Mouse (Mus musculus): ENCODE measurements around the gene Fkbp5. TPM values are rescaled to one million over a fixed set of nuclear protein-coding genes. Genes with fewer than 3 reads are reported as not detected.

Gene Fkbp5
- polyA plus RNA-seq, 1 experiment from 2014 or later: 22.0 TPM

DNA sequence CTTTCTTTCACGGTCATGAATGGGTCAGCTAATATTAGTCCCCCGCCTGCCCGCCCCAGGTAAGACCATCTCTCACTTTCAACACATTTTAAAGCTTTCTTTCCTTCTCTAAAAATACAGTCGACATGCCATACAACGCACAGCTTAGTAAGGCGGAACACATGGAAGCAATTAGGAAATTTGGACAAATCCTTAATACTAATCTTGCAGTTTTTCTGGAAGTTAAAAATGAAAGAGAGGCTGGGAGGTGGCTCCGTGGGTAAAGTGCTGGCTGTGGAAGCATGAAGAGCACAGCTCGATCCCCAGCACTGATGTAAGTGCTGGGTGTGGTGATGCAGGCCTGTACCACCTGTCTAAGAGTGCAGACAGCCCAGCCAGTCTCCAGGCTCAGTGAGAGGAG is 39.9 kb downstream of the Fkbp5 start:
- Histone ChIP-seq H3K27ac (ENCODE audit: low read length) (no peak overlapping the region), H3K4me3 (ENCODE audit: low read length) (no peak overlapping the region), H3K9me3 (ENCODE audit: control insufficient read depth, low read length) (no peaks in the 10 kb centered on the region), H3K27me3 (replicated peaks; ENCODE audit: control insufficient read depth, insufficient read depth, low read length) (no peaks in the 10 kb centered on the region), H3K4me2 (ENCODE audit: low read depth, low read length) (no peak overlapping the region), H3K4me1 (ENCODE audit: control insufficient read depth, insufficient read depth, low read length) (no peaks in the 10 kb centered on the region), H3K36me3 (ENCODE audit: control insufficient read depth, insufficient read depth, low read length) (no peaks in the 10 kb centered on the region), H3K9ac (ENCODE audit: low read depth, low read length) (no peak overlapping the region)
- WGBS: 86% methylated on average over 8 of the region's 8 CpGs
- ATAC-seq: no peak

DNA sequence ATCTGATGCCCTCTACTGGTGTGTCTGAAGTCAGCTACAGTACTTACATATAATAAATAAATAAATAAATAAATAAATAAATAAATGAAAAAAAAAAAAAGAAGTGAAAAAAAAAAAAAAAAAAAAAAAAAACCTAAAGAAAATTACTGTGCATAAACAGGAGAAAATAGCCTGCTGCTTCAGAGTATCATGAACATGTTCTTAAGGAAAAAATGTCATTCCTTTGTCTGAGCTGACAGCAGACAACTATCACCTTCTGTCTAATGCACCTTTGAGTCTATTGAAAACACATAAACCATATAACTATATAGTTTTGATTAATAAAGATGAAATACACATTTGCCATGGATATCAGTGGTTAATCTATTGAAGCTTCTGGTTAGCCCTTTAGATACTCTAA is 40.9 kb downstream of the Fkbp5 start:
- H3K36me3 ChIP-seq (ENCODE audit: control insufficient read depth, insufficient read depth, low read length): no peaks in the 10 kb centered on the region
- peaks cover 4% of the 10 kb centered on the region; the same call in 1 of the 2 replicates for H3K4me1 ChIP-seq (ENCODE audit: control insufficient read depth, insufficient read depth, low read length)
- ATAC-seq: no peak
- H3K27ac ChIP-seq (ENCODE audit: low read length): no peak overlapping the region
- H3K27me3 ChIP-seq (replicated peaks; ENCODE audit: control insufficient read depth, insufficient read depth, low read length): no peaks in the 10 kb centered on the region
- no peak overlapping the region for H3K9ac ChIP-seq (ENCODE audit: low read depth, low read length)
- no peak overlapping the region for H3K4me2 ChIP-seq (ENCODE audit: low read depth, low read length)
- no peaks in the 10 kb centered on the region for H3K9me3 ChIP-seq (ENCODE audit: control insufficient read depth, low read length)
- no peak overlapping the region for H3K4me3 ChIP-seq (ENCODE audit: low read length)

DNA sequence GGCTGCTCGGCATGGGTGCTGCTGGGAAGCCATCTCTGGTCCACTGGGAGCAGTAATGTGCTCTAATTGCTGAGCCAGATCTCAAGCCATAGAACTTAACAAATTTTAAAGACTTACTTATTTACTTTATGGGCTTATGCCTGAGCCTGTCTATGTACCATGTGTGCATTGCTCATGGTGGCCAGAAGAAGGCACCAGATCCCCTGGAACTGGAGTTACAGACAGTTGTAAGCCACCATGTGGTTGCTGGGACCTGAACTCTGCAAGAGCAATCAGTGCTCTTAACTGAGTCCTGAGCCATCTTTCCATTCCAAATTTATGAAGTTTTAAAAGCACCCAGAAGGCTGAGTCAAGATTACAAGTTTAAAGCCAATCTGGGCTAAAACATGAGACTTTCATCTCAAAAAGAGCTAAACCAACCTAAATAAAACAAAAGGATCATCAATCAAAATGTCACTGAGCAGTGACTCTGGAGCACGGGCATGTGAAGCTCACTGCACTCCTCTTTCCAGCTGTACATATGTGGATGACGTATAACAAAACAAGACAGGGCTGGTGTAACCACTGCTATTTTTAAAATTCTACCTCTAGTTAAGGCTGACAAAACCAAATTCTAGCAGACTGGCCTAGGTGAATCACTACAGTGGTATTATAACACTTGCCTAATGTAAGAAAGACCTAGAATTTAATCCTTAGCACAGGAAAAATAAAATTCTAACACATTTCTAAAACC is 41.6 kb downstream of the Fkbp5 start:
- Histone ChIP-seq H3K4me2 (ENCODE audit: low read depth, low read length) (no peak overlapping the region), H3K36me3 (ENCODE audit: control insufficient read depth, insufficient read depth, low read length) (no peaks in the 10 kb centered on the region), H3K27me3 (replicated peaks; ENCODE audit: control insufficient read depth, insufficient read depth, low read length) (no peaks in the 10 kb centered on the region), H3K4me3 (ENCODE audit: low read length) (no peak overlapping the region), H3K4me1 (ENCODE audit: control insufficient read depth, insufficient read depth, low read length) (peaks cover 4% of the 10 kb centered on the region; the same call in 1 of the 2 replicates), H3K9ac (ENCODE audit: low read depth, low read length) (no peak overlapping the region), H3K27ac (ENCODE audit: low read length) (no peak overlapping the region), H3K9me3 (ENCODE audit: control insufficient read depth, low read length) (no peaks in the 10 kb centered on the region)
- WGBS: 68% methylated on average over 3 of the region's 3 CpGs
- ATAC-seq: no peak

DNA sequence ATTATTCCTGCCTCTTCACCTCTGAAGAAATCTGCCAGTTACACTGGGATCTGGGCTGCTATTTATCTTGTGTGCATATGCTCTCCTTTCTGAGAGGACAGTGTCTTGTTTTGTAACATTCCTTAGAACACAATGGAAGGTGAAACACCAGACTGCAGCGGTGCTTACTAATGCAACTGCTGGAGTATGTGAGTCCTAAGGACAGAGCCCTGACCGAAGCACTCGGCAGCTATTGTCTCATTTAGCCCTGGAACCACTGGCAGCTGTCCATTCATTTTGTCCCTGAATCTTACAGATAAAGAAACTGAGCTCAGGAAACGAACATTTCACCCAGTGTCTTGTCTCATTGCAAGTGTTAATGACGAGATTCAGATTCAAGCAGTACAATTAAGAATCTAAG is 44.6 kb downstream of the Fkbp5 start:
- Histone ChIP-seq H3K4me1 (ENCODE audit: control insufficient read depth, insufficient read depth, low read length) (peaks cover 4% of the 10 kb centered on the region; the same call in 1 of the 2 replicates), H3K4me2 (ENCODE audit: low read depth, low read length) (no peak overlapping the region), H3K27ac (ENCODE audit: low read length) (no peak overlapping the region), H3K4me3 (ENCODE audit: low read length) (no peak overlapping the region), H3K9me3 (ENCODE audit: control insufficient read depth, low read length) (no peaks in the 10 kb centered on the region), H3K9ac (ENCODE audit: low read depth, low read length) (no peak overlapping the region), H3K36me3 (ENCODE audit: control insufficient read depth, insufficient read depth, low read length) (no peaks in the 10 kb centered on the region), H3K27me3 (replicated peaks; ENCODE audit: control insufficient read depth, insufficient read depth, low read length) (no peaks in the 10 kb centered on the region)
- ATAC-seq: no peak
- 63% methylated on average over 5 of the region's 5 CpGs for WGBS

GRCm38 (mm10) chr17:28470876-28471275 is 46.5 kb downstream of the Fkbp5 start:
- Histone ChIP-seq H3K4me2 (ENCODE audit: low read depth, low read length) (no peak overlapping the region), H3K4me1 (ENCODE audit: control insufficient read depth, insufficient read depth, low read length) (peaks cover 4% of the 10 kb centered on the region; the same call in 1 of the 2 replicates), H3K9me3 (ENCODE audit: control insufficient read depth, low read length) (no peaks in the 10 kb centered on the region), H3K27ac (ENCODE audit: low read length) (no peak overlapping the region), H3K9ac (ENCODE audit: low read depth, low read length) (no peak overlapping the region), H3K36me3 (ENCODE audit: control insufficient read depth, insufficient read depth, low read length) (no peaks in the 10 kb centered on the region), H3K27me3 (replicated peaks; ENCODE audit: control insufficient read depth, insufficient read depth, low read length) (no peaks in the 10 kb centered on the region), H3K4me3 (ENCODE audit: low read length) (no peak overlapping the region)
- WGBS: 81% methylated on average over 6 of the region's 6 CpGs
- no peak for ATAC-seq

DNA sequence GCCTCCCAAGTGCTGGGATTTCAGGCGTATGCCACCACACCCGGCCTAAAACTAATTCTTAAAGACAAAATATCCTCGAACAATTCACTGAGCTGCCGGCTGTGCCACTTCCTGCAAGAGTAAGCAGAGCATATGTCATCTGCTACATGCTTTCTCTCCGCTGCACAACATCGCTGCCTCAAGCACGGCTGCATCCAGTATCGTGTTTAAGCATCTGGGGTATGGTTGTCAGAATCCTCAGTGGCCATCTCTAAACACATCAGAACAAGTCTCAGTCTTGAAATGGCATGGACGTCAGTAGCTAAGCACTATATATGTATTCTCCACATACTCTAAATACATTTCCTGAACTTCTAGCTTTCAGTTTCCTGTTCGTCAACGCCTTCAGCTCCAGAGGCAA is 49.6 kb downstream of the Fkbp5 start:
- Histone ChIP-seq H3K4me1 (ENCODE audit: control insufficient read depth, insufficient read depth, low read length) (peaks cover 9% of the 10 kb centered on the region; the same call in 1 of the 2 replicates), H3K4me3 (ENCODE audit: low read length) (peak overlapping the region; percentile 3; the same call in 1 of the 2 replicates), H3K27ac (ENCODE audit: low read length) (peak overlapping the region; percentile 9; the same call in 1 of the 2 replicates), H3K9me3 (ENCODE audit: control insufficient read depth, low read length) (no peaks in the 10 kb centered on the region), H3K27me3 (replicated peaks; ENCODE audit: control insufficient read depth, insufficient read depth, low read length) (no peaks in the 10 kb centered on the region), H3K9ac (ENCODE audit: low read depth, low read length) (no peak overlapping the region), H3K36me3 (ENCODE audit: control insufficient read depth, insufficient read depth, low read length) (no peaks in the 10 kb centered on the region), H3K4me2 (ENCODE audit: low read depth, low read length) (peak overlapping the region; percentile 23; the same call in 1 of the 2 replicates)
- ATAC-seq: no peak
- 42% methylated on average over 11 of the region's 11 CpGs for WGBS

GRCm38 (mm10) chr17:28465968-28466367 is 51.4 kb downstream of the Fkbp5 start:
- no peaks in the 10 kb centered on the region for H3K27me3 ChIP-seq (replicated peaks; ENCODE audit: control insufficient read depth, insufficient read depth, low read length)
- H3K27ac ChIP-seq (ENCODE audit: low read length): no peak overlapping the region
- no peak overlapping the region for H3K4me3 ChIP-seq (ENCODE audit: low read length)
- H3K4me1 ChIP-seq (ENCODE audit: control insufficient read depth, insufficient read depth, low read length): 0 out of 2 replicates have a peak, but pooled peaks cover 5% of the 10 kb centered on the region
- H3K9me3 ChIP-seq (ENCODE audit: control insufficient read depth, low read length): no peaks in the 10 kb centered on the region
- H3K9ac ChIP-seq (ENCODE audit: low read depth, low read length): no peak overlapping the region
- H3K4me2 ChIP-seq (ENCODE audit: low read depth, low read length): no peak overlapping the region
- no peak for ATAC-seq
- WGBS: 89% methylated on average over 4 of the region's 4 CpGs
- H3K36me3 ChIP-seq (ENCODE audit: control insufficient read depth, insufficient read depth, low read length): no peaks in the 10 kb centered on the region

DNA sequence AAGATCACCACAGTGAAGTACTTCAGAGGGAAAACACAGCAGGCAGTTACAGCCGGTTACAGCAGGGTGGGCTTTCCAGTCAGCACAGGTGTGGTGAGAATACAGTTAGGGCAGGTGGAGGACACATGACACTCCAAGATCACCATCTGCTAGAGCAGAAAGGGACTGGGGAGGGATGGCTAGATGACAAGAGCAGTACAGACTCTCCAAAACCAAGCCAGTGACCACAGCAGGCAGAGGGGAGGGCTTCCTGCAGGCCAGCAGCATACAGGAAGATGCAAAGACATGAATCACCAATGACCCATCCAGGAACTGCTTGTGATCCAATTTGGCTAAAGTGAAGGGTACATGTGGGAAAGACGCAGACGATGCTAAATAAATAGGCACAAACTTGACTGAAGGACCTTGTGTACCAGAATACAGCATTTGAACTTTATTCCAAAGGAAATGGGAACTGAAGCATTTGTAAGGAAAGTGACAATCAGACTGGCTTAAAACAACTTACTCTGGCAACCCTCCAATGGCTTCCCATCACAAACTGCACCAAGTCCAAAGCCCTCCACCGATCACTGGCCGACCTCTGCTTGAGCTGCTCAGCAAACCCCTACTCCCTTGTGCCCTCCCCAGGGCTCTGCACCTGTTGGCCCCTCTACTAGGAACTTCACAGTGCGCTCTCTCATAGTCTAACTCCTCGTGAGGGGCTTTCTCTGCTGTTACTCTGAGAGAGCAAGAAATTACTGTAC is 53.5 kb downstream of the Fkbp5 start:
- Histone ChIP-seq H3K4me3 (ENCODE audit: low read length) (no peak overlapping the region), H3K27ac (ENCODE audit: low read length) (no peak overlapping the region), H3K27me3 (replicated peaks; ENCODE audit: control insufficient read depth, insufficient read depth, low read length) (no peaks in the 10 kb centered on the region), H3K9me3 (ENCODE audit: control insufficient read depth, low read length) (no peaks in the 10 kb centered on the region), H3K4me2 (ENCODE audit: low read depth, low read length) (no peak overlapping the region), H3K36me3 (ENCODE audit: control insufficient read depth, insufficient read depth, low read length) (no peaks in the 10 kb centered on the region), H3K9ac (ENCODE audit: low read depth, low read length) (no peak overlapping the region), H3K4me1 (ENCODE audit: control insufficient read depth, insufficient read depth, low read length) (0 out of 2 replicates have a peak, but pooled peaks cover 5% of the 10 kb centered on the region)
- WGBS: 78% methylated on average over 7 of the region's 7 CpGs
- ATAC-seq: no peak

- Histone ChIP-seq H3K36me3 (ENCODE audit: control insufficient read depth, insufficient read depth, low read length) (no peaks in the 10 kb centered on the region), H3K4me3 (ENCODE audit: low read length) (no peak overlapping the region), H3K9ac (ENCODE audit: low read depth, low read length) (no peak overlapping the region), H3K27ac (ENCODE audit: low read length) (no peak overlapping the region), H3K27me3 (replicated peaks; ENCODE audit: control insufficient read depth, insufficient read depth, low read length) (no peaks in the 10 kb centered on the region), H3K9me3 (ENCODE audit: control insufficient read depth, low read length) (no peaks in the 10 kb centered on the region), H3K4me2 (ENCODE audit: low read depth, low read length) (no peak overlapping the region), H3K4me1 (ENCODE audit: control insufficient read depth, insufficient read depth, low read length) (0 out of 2 replicates have a peak, but pooled peaks cover 5% of the 10 kb centered on the region)
- ATAC-seq: no peak
- 96% methylated on average over 1 of the region's 1 CpGs for WGBS
Observed at GRCm38 (mm10) chr17:28460388-28460787, 56.9 kb downstream of the Fkbp5 start.

Measured in intestine, embryonic 16.5 days (tissue).